Mouse (Mus musculus) left cerebral cortex, postnatal 36 days (tissue): Measurements from ENCODE around the gene Gng8. TPM values are rescaled to one million over a fixed set of nuclear protein-coding genes. Genes with fewer than 3 reads are reported as not detected.

Experiments used
- DNase-seq, 2 experiments: peaks; one replicate each; pipeline ENCODE4 v3.0.0; 2021 to 2022; ENCODE audit warnings: low spot score in 2 of 2, mixed read lengths in 1 of 2
- intact Hi-C: fragments of 180-260 bp; cut with DNase I; formaldehyde crosslinking; loops from one replicate; pipeline ENCODE4 v1.15.1; 2025
- total RNA-seq, 2 experiments: library from RNA; stranded (reverse); gene quantifications; 2 replicates each; pipeline ENCODE4 v1.2.3; 2021

The Gng8 gene
- total RNA-seq, 2 experiments from 2014 or later = 2.8 to 4.0 TPM

DNA sequence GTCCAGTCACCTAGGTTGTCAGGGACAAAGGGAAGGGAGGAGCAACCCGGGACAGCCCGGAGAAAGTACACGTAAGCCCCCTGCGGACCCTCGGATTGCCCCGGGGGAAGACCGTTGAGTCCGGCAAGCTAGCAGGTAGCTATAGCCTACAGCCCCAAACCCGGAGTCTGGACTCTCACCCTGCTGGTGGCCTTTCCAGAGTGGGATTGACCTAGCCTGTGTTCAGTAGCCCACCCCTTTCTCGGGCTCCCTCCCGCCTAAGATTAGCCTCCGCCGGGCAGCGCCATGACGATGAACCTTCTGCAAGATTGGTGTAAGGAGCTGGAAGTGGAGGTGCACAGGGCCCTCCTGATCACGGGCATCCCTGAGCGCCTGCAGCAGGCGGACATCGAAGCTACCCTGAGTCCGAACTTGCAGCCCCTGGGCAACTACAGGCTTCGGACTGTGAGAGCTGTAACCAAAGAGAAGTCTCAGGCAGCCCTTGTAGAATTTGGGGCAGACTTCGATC lies 53.3 kb downstream of the Gng8 start:
- DNase-seq = no peak
- intact Hi-C loops = no loop called here

Other genes with a start within 250 kb of the Gng8 start
- not detected for gene Ceacam15, start 216.1 kb upstream of the Gng8 start, total RNA-seq
- under 1 TPM in 1 of 2 experiments, not detected in 1; 0.22 TPM for gene Ceacam9, start 169.9 kb upstream of the Gng8 start, total RNA-seq
- gene Ap2s1, start 153.4 kb upstream of the Gng8 start, total RNA-seq = 100 to 1,000 TPM; 264 to 316 TPM
- gene Slc1a5, start 110.4 kb upstream of the Gng8 start, total RNA-seq = 1 to 10 TPM; 3.7 to 7.6 TPM
- gene Strn4, start 75.9 kb upstream of the Gng8 start, total RNA-seq = 100 to 1,000 TPM; 310 to 320 TPM
- gene Fkrp, start 75.1 kb upstream of the Gng8 start, total RNA-seq = 10 to 100 TPM; 50.4 to 62.8 TPM
- 1 to 10 TPM; 3.1 to 7.1 TPM for gene Prkd2, start 48.9 kb upstream of the Gng8 start, total RNA-seq
- 100 to 1,000 TPM; 179 to 210 TPM for gene Dact3, start 16.5 kb upstream of the Gng8 start, total RNA-seq
- gene Ptgir, start 14.7 kb downstream of the Gng8 start, total RNA-seq = under 1 TPM in 1 of 2 experiments, not detected in 1; 0.10 TPM
- 1,000 to 10,000 TPM; 1,705 to 2,029 TPM for gene Calm3, start 32.3 kb downstream of the Gng8 start, total RNA-seq
- 100 to 1,000 TPM; 249 to 288 TPM for gene Pnmal2, start 52.9 kb downstream of the Gng8 start, total RNA-seq
- gene Pnmal1, start 67.9 kb downstream of the Gng8 start, total RNA-seq = 100 to 1,000 TPM; 109 to 111 TPM
- 10 to 100 TPM; 59.7 to 61.7 TPM for gene Gm42372, start 91.3 kb downstream of the Gng8 start, total RNA-seq
- gene Ccdc8, start 100.9 kb downstream of the Gng8 start, total RNA-seq = 1 to 10 TPM; 2.1 to 2.3 TPM
- gene Ppp5c, start 136.1 kb downstream of the Gng8 start, total RNA-seq = 100 to 1,000 TPM; 159 to 168 TPM
- gene Hif3a, start 170.6 kb downstream of the Gng8 start, total RNA-seq = 10 to 100 TPM in 1 of 2 experiments, 1 to 10 TPM in 1; 6.8 to 16.0 TPM
- gene Psg16, start 182.3 kb downstream of the Gng8 start, total RNA-seq = 1 to 10 TPM; 4.1 to 6.3 TPM